Mouse (Mus musculus): ENCODE measurements around the gene Pamr1. TPM values are rescaled to one million over a fixed set of nuclear protein-coding genes. Genes with fewer than 3 reads are reported as not detected.

Pamr1 gene
- polyA plus RNA-seq, 1 experiment from 2014 or later = 40.3 TPM

DNA sequence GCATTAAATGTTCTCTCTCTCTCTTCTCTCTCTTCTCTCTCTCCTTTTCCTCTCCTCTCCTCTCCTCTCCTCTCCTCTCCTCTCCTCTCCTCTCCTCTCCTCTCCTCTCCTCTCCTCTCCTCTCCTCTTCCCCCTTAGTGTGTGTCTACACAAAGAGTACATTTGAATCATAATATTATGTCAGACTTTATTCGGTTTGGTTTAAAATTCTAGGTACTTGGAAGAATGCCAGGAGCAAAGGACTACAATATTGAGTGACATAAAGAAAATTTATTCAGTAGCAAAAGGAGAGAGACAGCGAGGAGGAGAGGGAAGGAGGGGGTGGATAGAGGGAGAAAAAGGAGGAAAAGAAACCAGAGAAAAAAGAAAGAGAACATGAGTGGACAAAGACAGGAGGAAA lies 88.9 kb downstream of the Pamr1 start:
- WGBS = 22% methylated on average over 2 of the region's 2 CpGs
- Histone ChIP-seq H3K9ac (replicated peaks; ENCODE audit: low read depth, low read length) (no peak overlapping the region), H3K27me3 (ENCODE audit: control insufficient read depth, insufficient read depth, low read length) (no peaks in the 10 kb centered on the region), H3K4me2 (replicated peaks; ENCODE audit: low read depth, low read length) (no peak overlapping the region), H3K27ac (ENCODE audit: low read length) (no peak overlapping the region), H3K36me3 (ENCODE audit: control insufficient read depth, insufficient read depth, low read length) (no peaks in the 10 kb centered on the region), H3K9me3 (ENCODE audit: control insufficient read depth, low read depth, low read length) (no peaks in the 10 kb centered on the region), H3K4me1 (ENCODE audit: control insufficient read depth, insufficient read depth, low read length) (no peaks in the 10 kb centered on the region), H3K4me3 (ENCODE audit: low read depth, low read length) (no peak overlapping the region)
- ATAC-seq (ENCODE audit: insufficient number of reproducible peaks, insufficient read depth, low FRiP score, low read depth) = no peak

DNA sequence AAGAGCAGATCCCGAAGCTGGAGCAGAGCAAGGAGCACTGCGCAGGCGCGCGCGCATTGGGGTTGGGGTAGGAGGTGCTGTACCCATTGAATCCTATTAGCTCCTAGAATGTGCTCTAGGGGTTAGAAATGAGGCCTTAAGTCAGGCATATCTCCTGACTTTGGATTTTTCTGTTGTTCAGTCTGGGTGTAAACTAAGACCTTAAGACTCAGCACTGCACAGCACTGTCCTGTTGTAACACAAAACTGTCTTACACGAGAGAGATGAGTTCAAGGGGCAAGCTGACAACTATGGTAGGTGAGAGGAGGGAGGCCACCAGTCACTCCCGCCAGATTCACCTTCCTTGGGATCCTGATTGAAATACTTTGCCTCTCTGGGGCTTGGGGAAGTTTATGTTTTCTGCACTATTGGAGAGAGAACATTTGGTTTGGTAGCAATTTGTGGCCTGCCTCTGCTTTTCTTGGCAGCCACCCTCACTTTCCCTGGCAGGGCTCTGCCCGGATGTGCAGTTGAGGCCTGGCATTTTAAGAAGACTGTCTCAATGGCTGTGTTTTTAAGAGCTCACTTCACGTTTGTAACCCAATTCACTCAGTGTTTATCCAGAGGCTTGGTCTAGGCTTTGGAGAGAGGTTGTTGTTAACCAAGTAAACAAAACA lies 99.2 kb downstream of the Pamr1 start:
- no peak for ATAC-seq (ENCODE audit: insufficient number of reproducible peaks, insufficient read depth, low FRiP score, low read depth)
- no peaks in the 10 kb centered on the region for H3K27me3 ChIP-seq (ENCODE audit: control insufficient read depth, insufficient read depth, low read length)
- no peak overlapping the region for H3K27ac ChIP-seq (ENCODE audit: low read length)
- H3K4me2 ChIP-seq (replicated peaks; ENCODE audit: low read depth, low read length) = no peak overlapping the region
- no peaks in the 10 kb centered on the region for H3K9me3 ChIP-seq (ENCODE audit: control insufficient read depth, low read depth, low read length)
- H3K4me3 ChIP-seq (ENCODE audit: low read depth, low read length) = no peak overlapping the region
- WGBS = 77% methylated on average over 10 of the region's 10 CpGs
- H3K9ac ChIP-seq (replicated peaks; ENCODE audit: low read depth, low read length) = no peak overlapping the region
- no peaks in the 10 kb centered on the region for H3K4me1 ChIP-seq (ENCODE audit: control insufficient read depth, insufficient read depth, low read length)
- no peaks in the 10 kb centered on the region for H3K36me3 ChIP-seq (ENCODE audit: control insufficient read depth, insufficient read depth, low read length)

DNA sequence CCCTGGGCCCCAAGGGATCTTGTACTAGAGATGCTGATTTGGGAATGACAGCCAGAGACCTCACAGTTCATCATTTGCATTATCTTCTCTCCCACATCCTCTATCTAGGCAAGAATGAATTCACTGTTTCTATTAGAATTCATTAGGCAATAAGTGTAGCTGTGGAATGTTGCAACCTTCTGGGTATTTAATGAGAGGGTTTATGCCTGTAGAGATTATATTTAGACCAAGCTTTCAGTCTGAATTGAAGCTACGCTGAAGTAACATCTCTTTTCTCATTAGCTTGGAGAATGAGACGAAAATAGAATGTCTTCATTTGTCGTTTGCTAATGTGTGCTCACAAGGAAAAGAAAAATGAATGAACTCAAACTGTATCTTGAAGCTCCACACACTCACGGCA lies 100.5 kb downstream of the Pamr1 start:
- Histone ChIP-seq H3K4me2 (replicated peaks; ENCODE audit: low read depth, low read length) (no peak overlapping the region), H3K4me1 (ENCODE audit: control insufficient read depth, insufficient read depth, low read length) (no peaks in the 10 kb centered on the region), H3K27ac (ENCODE audit: low read length) (no peak overlapping the region), H3K27me3 (ENCODE audit: control insufficient read depth, insufficient read depth, low read length) (no peaks in the 10 kb centered on the region), H3K36me3 (ENCODE audit: control insufficient read depth, insufficient read depth, low read length) (no peaks in the 10 kb centered on the region), H3K4me3 (ENCODE audit: low read depth, low read length) (no peak overlapping the region), H3K9me3 (ENCODE audit: control insufficient read depth, low read depth, low read length) (no peaks in the 10 kb centered on the region), H3K9ac (replicated peaks; ENCODE audit: low read depth, low read length) (no peak overlapping the region)
- no peak for ATAC-seq (ENCODE audit: insufficient number of reproducible peaks, insufficient read depth, low FRiP score, low read depth)
- 80% methylated on average over 4 of the region's 4 CpGs for WGBS

DNA sequence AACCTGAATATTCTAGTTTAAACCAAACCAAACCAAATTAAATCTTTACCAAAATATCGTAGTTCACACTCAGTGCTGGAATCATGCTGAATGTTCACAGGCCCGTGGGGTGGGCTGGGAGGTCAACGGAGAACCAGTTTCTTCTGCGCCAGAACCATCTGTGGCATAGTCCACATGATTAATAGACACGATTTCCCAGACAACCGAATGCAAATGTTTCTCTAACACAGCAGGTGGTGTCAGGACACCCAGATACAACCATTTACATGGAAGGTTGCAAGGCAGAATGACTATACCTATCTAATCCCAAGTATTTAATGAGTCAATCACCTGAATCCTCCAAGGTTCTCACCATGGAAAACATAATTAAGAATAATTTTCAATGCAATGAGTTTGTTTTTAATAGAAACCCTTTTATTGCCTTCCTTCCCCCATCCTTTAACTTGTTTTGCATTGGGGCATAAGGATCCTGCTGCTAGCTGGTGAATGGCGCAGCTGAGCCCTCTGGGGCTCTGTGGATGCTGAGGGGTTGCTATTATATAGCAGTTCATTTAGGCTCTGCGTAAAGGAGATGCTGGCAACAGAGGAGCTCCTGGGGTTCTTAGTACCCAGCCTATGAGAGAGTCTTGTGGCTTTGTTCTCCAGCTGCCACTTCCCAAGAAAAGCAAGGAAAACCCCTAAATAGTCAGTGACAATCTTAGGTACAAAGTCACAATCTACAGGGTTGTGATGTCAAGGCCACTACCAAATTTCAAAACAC lies 106.3 kb downstream of the Pamr1 start:
- Histone ChIP-seq H3K4me2 (replicated peaks; ENCODE audit: low read depth, low read length) (no peak overlapping the region), H3K27ac (ENCODE audit: low read length) (no peak overlapping the region), H3K4me1 (ENCODE audit: control insufficient read depth, insufficient read depth, low read length) (no peaks in the 10 kb centered on the region), H3K36me3 (ENCODE audit: control insufficient read depth, insufficient read depth, low read length) (no peaks in the 10 kb centered on the region), H3K4me3 (ENCODE audit: low read depth, low read length) (no peak overlapping the region), H3K9me3 (ENCODE audit: control insufficient read depth, low read depth, low read length) (no peaks in the 10 kb centered on the region), H3K9ac (replicated peaks; ENCODE audit: low read depth, low read length) (no peak overlapping the region), H3K27me3 (ENCODE audit: control insufficient read depth, insufficient read depth, low read length) (peaks cover 8% of the 10 kb centered on the region)
- WGBS = 64% methylated on average over 8 of the region's 8 CpGs
- ATAC-seq (ENCODE audit: insufficient number of reproducible peaks, insufficient read depth, low FRiP score, low read depth) = no peak

DNA sequence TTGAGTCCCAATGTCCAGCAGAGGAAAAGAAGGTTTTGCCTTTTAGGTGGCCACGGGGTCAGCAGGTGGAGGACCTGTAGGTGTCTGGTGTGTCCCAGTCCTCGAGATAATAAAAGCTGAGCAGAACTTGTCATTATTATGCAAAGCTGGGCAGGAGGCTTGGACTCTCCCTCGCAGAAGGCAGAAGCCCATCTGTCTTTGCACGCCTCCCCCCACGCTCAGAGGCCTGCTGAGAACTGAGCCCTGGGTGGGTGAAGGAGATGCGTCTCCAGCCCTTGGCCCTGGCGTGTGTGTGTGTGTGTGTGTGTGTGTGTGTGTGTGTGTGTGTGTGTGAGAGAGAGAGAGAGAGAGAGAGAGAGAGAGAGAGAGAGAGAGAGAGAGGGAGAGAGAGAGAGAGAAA lies 107.9 kb downstream of the Pamr1 start:
- Histone ChIP-seq H3K27me3 (ENCODE audit: control insufficient read depth, insufficient read depth, low read length) (peaks cover 8% of the 10 kb centered on the region), H3K4me3 (ENCODE audit: low read depth, low read length) (no peak overlapping the region), H3K36me3 (ENCODE audit: control insufficient read depth, insufficient read depth, low read length) (no peaks in the 10 kb centered on the region), H3K27ac (ENCODE audit: low read length) (no peak overlapping the region), H3K4me2 (replicated peaks; ENCODE audit: low read depth, low read length) (peak overlapping the region; percentile 99), H3K9ac (replicated peaks; ENCODE audit: low read depth, low read length) (no peak overlapping the region), H3K9me3 (ENCODE audit: control insufficient read depth, low read depth, low read length) (no peaks in the 10 kb centered on the region), H3K4me1 (ENCODE audit: control insufficient read depth, insufficient read depth, low read length) (no peaks in the 10 kb centered on the region)
- no peak for ATAC-seq (ENCODE audit: insufficient number of reproducible peaks, insufficient read depth, low FRiP score, low read depth)
- WGBS = 12% methylated on average over 7 of the region's 7 CpGs

DNA sequence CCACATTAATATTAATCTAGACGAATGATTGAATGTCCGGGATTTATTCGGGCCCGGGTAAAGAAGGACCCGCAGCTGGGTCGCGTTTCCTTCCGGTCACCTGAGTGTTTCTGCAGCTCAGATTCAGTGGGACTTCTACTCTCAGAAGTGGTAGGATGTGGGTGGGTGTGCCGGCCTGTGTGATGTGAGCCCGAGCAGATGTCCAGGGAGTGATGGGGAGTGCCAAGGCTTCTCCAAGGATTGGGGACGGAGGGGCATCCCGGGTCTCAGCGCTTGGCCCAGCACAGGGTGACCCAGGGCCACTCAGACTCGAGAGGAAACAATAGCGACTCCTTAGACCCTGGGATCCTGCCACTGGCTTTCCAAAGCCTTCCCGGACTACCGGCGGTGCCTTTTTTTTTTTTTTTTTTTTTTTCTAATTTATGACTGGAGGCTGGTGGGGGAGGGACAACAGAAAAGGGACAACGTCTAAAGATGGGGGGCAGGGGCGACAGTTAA lies 108.4 kb downstream of the Pamr1 start, which contains the start of gene Slc1a2:
Gene Slc1a2 (plus strand): TSS at position 497 of the 498 bp plus-strand sequence.
- Histone ChIP-seq H3K36me3 (ENCODE audit: control insufficient read depth, insufficient read depth, low read length) (no peaks in the 10 kb centered on the region), H3K4me1 (ENCODE audit: control insufficient read depth, insufficient read depth, low read length) (no peaks in the 10 kb centered on the region), H3K9ac (replicated peaks; ENCODE audit: low read depth, low read length) (peak within 1 kb of the TSS; percentile 7), H3K27me3 (ENCODE audit: control insufficient read depth, insufficient read depth, low read length) (peaks cover 8% of the 10 kb centered on the region), H3K4me3 (ENCODE audit: low read depth, low read length) (peak within 1 kb of the TSS; percentile 62), H3K9me3 (ENCODE audit: control insufficient read depth, low read depth, low read length) (no peaks in the 10 kb centered on the region), H3K27ac (ENCODE audit: low read length) (no peak within 1 kb of the TSS), H3K4me2 (replicated peaks; ENCODE audit: low read depth, low read length) (peak within 1 kb of the TSS; percentile 99)
- under 1% methylated on average over 20 of the region's 20 CpGs for WGBS
- peak; percentile 60; the same call in 1 of the 2 replicates for ATAC-seq (ENCODE audit: insufficient number of reproducible peaks, insufficient read depth, low FRiP score, low read depth)

DNA sequence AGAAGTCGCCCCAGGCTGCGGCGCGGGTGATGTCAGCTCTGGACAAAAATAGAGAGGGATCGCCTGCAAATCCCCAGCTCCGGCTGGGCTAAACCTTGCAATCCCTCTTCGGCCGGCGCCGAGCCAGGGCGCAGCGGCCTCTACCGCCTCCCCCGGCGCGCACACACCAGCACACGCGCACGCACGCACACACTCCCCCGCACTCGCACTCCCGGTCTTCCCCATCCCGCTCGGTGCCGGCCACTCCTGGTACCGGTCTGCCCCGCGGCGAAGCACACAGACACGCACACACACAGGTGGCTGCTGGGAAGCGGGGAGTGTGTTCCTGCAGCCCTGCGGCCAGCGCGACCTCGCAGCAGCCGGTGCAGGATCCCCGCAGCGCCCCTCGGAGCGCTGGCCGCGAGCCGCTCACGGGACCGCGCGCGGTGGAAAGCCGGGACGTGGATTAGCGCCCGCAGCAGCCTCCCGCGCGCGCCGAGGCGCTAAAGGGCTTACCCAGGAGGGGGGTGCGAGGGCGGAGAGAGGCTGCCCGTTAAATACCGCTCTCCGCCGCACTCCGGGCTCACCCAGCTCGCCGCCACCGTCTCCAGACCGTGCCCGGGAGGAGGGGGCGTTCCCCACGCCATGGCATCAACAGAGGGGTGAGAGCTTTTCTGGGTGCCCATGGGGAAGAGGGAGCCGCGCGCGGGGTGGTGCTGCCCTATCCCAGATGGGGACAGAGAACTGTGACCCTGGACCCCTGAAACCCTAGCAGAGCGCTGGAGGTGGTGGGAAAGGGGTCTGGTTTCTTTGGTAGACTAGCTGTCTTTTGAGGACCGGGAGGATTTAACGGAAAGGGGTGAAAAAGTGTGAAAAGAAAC lies 109.1 kb downstream of the Pamr1 start:
- Histone ChIP-seq H3K27me3 (ENCODE audit: control insufficient read depth, insufficient read depth, low read length) (peaks cover 8% of the 10 kb centered on the region), H3K9ac (replicated peaks; ENCODE audit: low read depth, low read length) (peak overlapping the region; percentile 7), H3K4me3 (ENCODE audit: low read depth, low read length) (peak overlapping the region; percentile 62), H3K36me3 (ENCODE audit: control insufficient read depth, insufficient read depth, low read length) (no peaks in the 10 kb centered on the region), H3K4me2 (replicated peaks; ENCODE audit: low read depth, low read length) (peak overlapping the region; percentile 99), H3K9me3 (ENCODE audit: control insufficient read depth, low read depth, low read length) (no peaks in the 10 kb centered on the region), H3K27ac (ENCODE audit: low read length) (no peak overlapping the region), H3K4me1 (ENCODE audit: control insufficient read depth, insufficient read depth, low read length) (no peaks in the 10 kb centered on the region)
- ATAC-seq (ENCODE audit: insufficient number of reproducible peaks, insufficient read depth, low FRiP score, low read depth) = peak; percentile 70
- WGBS = under 1% methylated on average over 79 of the region's 80 CpGs

DNA sequence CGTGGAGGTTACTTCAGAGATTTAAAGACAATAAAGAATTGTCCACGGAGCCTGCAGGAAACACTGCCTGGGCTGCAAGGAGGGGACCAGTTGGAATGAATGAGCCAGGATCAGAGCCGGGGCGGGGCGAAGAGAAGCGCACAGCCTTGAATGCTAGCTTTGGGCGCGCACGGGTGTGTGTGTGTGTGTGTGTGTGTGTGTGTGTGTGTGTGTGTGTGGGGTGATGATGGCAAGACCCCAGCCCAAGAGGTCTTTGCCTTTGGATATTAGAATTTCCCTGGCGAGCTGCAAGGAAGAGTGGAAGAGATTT lies 109.7 kb downstream of the Pamr1 start:
- Histone ChIP-seq H3K9ac (replicated peaks; ENCODE audit: low read depth, low read length) (no peak overlapping the region), H3K27ac (ENCODE audit: low read length) (no peak overlapping the region), H3K4me2 (replicated peaks; ENCODE audit: low read depth, low read length) (peak overlapping the region; percentile 99), H3K27me3 (ENCODE audit: control insufficient read depth, insufficient read depth, low read length) (peaks cover 8% of the 10 kb centered on the region), H3K4me1 (ENCODE audit: control insufficient read depth, insufficient read depth, low read length) (no peaks in the 10 kb centered on the region), H3K9me3 (ENCODE audit: control insufficient read depth, low read depth, low read length) (no peaks in the 10 kb centered on the region), H3K36me3 (ENCODE audit: control insufficient read depth, insufficient read depth, low read length) (no peaks in the 10 kb centered on the region), H3K4me3 (ENCODE audit: low read depth, low read length) (peak overlapping the region; percentile 62)
- under 1% methylated on average over 10 of the region's 10 CpGs for WGBS
- no peak for ATAC-seq (ENCODE audit: insufficient number of reproducible peaks, insufficient read depth, low FRiP score, low read depth)

Measured in stomach, embryonic 14.5 days (tissue).